Mouse (Mus musculus) kidney, embryonic 14.5 days (tissue): ENCODE results near the gene Ofcc1. TPM values are rescaled to one million over a fixed set of nuclear protein-coding genes. Genes with fewer than 3 reads are reported as not detected.

Source experiments
- ATAC-seq: fragments of 200-750 bp; cut with Nextera tagmentation; 2 replicates; pipeline ENCODE4 v1.8.0; 2017; ENCODE audit warnings: moderate number of reproducible peaks, mild to moderate bottlenecking, moderate TSS enrichment, moderate library complexity; ENCODE audit not compliant: low FRiP score, low TSS enrichment
- H3K27ac ChIP-seq: fragments of 300-500 bp; sonication (generic); 2 replicates; pipeline ENCODE4 v1.5.1; 2014; ENCODE audit warnings: low read depth, mild to moderate bottlenecking, low read length, moderate library complexity, mixed read lengths
- H3K27me3 ChIP-seq: fragments of 300-500 bp; sonication (generic); 2 replicates; pipeline ENCODE4 v1.6.1; 2014; ENCODE audit warnings: mild to moderate bottlenecking, low read length; ENCODE audit not compliant: control insufficient read depth, insufficient read depth
- H3K36me3 ChIP-seq: fragments of 300-500 bp; sonication (generic); 2 replicates; pipeline ENCODE4 v1.6.1; 2014; ENCODE audit warnings: low read length, mixed read lengths; ENCODE audit not compliant: control insufficient read depth, insufficient read depth
- H3K4me1 ChIP-seq: fragments of 300-500 bp; sonication (generic); 2 replicates; pipeline ENCODE4 v1.6.1; 2014; ENCODE audit warnings: low read length, mixed read lengths; ENCODE audit not compliant: control insufficient read depth, insufficient read depth
- H3K4me2 ChIP-seq: fragments of 300-500 bp; sonication (generic); replicated peaks from 2 replicates; pipeline ENCODE4 v1.6.1; 2014; ENCODE audit warnings: low read depth, mild to moderate bottlenecking, low read length
- H3K4me3 ChIP-seq: fragments of 300-500 bp; sonication (generic); 2 replicates; pipeline ENCODE4 v1.5.1; 2014; ENCODE audit warnings: mild to moderate bottlenecking, low read length
- H3K9ac ChIP-seq: fragments of 300-500 bp; sonication (generic); 2 replicates; pipeline ENCODE4 v1.6.1; 2014; ENCODE audit warnings: low read depth, mild to moderate bottlenecking, low read length, moderate library complexity
- H3K9me3 ChIP-seq: fragments of 300-500 bp; sonication (generic); 2 replicates; pipeline ENCODE4 v1.6.1; 2016; ENCODE audit warnings: low read length; ENCODE audit not compliant: control insufficient read depth
- WGBS: fragments of 180-500 bp; shearing (Covaris S2); extraction: QIAGEN DNeasy Blood & Tissue Kit; methylation state at CpG from one replicate; pipeline ENCODE4 v1.1.7; 2014; 5-methylcytosine and 5-hydroxymethylcytosine counted together
- polyA plus RNA-seq: library from polyadenylated mRNA; unstranded; fragments of >200 nt; fragmentation: Nextera tagmentation; extraction: Ambion mirVana; gene quantifications from 2 replicates; pipeline ENCODE4 v1.2.1, GENCODE M21; 2014

Ofcc1 gene
- polyA plus RNA-seq, 1 experiment from 2014 or later: not detected

GRCm38 (mm10) chr13:40171775-40172174, 189.5 kb downstream of the Ofcc1 start:
- Histone ChIP-seq H3K27me3 (no peaks in the 10 kb centered on the region), H3K36me3 (no peaks in the 10 kb centered on the region), H3K4me3 (no peak overlapping the region), H3K4me1 (no peaks in the 10 kb centered on the region), H3K9me3 (no peaks in the 10 kb centered on the region), H3K9ac (no peak overlapping the region), H3K27ac (no peak overlapping the region), H3K4me2 (no peak overlapping the region)
- WGBS: 64% methylated on average over 4 of the region's 4 CpGs
- ATAC-seq: no peak

- no peaks in the 10 kb centered on the region for H3K27me3 ChIP-seq
- no peak for ATAC-seq
- no peak overlapping the region for H3K4me2 ChIP-seq
- H3K4me3 ChIP-seq: no peak overlapping the region
- H3K9me3 ChIP-seq: no peaks in the 10 kb centered on the region
- H3K36me3 ChIP-seq: no peaks in the 10 kb centered on the region
- WGBS: 44% methylated on average over 7 of the region's 7 CpGs
- H3K27ac ChIP-seq: no peak overlapping the region
- H3K4me1 ChIP-seq: no peaks in the 10 kb centered on the region
- H3K9ac ChIP-seq: no peak overlapping the region
These were observed 193.4 kb downstream of the Ofcc1 start for GRCm38 (mm10) chr13:40167871-40168270.

- WGBS: 56% methylated on average over 3 of the region's 3 CpGs
- Histone ChIP-seq H3K4me1 (no peaks in the 10 kb centered on the region), H3K9me3 (no peaks in the 10 kb centered on the region), H3K9ac (no peak overlapping the region), H3K36me3 (no peaks in the 10 kb centered on the region), H3K27me3 (no peaks in the 10 kb centered on the region), H3K4me2 (no peak overlapping the region), H3K4me3 (no peak overlapping the region), H3K27ac (no peak overlapping the region)
- no peak for ATAC-seq
These were observed 205.8 kb downstream of the Ofcc1 start for GRCm38 (mm10) chr13:40155466-40155865.

- Histone ChIP-seq H3K9ac (no peak overlapping the region), H3K4me2 (no peak overlapping the region), H3K27ac (no peak overlapping the region), H3K4me3 (no peak overlapping the region), H3K36me3 (no peaks in the 10 kb centered on the region), H3K4me1 (no peaks in the 10 kb centered on the region), H3K27me3 (no peaks in the 10 kb centered on the region), H3K9me3 (no peaks in the 10 kb centered on the region)
- ATAC-seq: no peak
- 79% methylated on average over 4 of the region's 4 CpGs for WGBS
These were observed 221.3 kb downstream of the Ofcc1 start for GRCm38 (mm10) chr13:40139906-40140305.

- peak; percentile 57; the same call in 1 of the 2 replicates for ATAC-seq
- H3K4me2 ChIP-seq: no peak overlapping the region
- no peaks in the 10 kb centered on the region for H3K9me3 ChIP-seq
- no peaks in the 10 kb centered on the region for H3K27me3 ChIP-seq
- WGBS: 19% methylated on average over 3 of the region's 3 CpGs
- H3K4me3 ChIP-seq: no peak overlapping the region
- no peak overlapping the region for H3K9ac ChIP-seq
- H3K36me3 ChIP-seq: no peaks in the 10 kb centered on the region
- no peaks in the 10 kb centered on the region for H3K4me1 ChIP-seq
- no peak overlapping the region for H3K27ac ChIP-seq
These were observed 225.2 kb downstream of the Ofcc1 start for GRCm38 (mm10) chr13:40136096-40136495.

- Histone ChIP-seq H3K36me3 (no peaks in the 10 kb centered on the region), H3K27ac (no peak overlapping the region), H3K9me3 (no peaks in the 10 kb centered on the region), H3K27me3 (no peaks in the 10 kb centered on the region), H3K9ac (no peak overlapping the region), H3K4me3 (no peak overlapping the region), H3K4me2 (no peak overlapping the region), H3K4me1 (no peaks in the 10 kb centered on the region)
- no peak for ATAC-seq
- WGBS: 44% methylated on average over 12 of the region's 12 CpGs
These were observed 225.6 kb downstream of the Ofcc1 start for GRCm38 (mm10) chr13:40135670-40136069.

GRCm38 (mm10) chr13:40123868-40124267, 237.4 kb downstream of the Ofcc1 start:
- H3K4me1 ChIP-seq: no peaks in the 10 kb centered on the region
- H3K36me3 ChIP-seq: no peaks in the 10 kb centered on the region
- no peak overlapping the region for H3K27ac ChIP-seq
- no peaks in the 10 kb centered on the region for H3K9me3 ChIP-seq
- WGBS: 84% methylated on average over 2 of the region's 2 CpGs
- H3K4me2 ChIP-seq: no peak overlapping the region
- H3K4me3 ChIP-seq: no peak overlapping the region
- no peaks in the 10 kb centered on the region for H3K27me3 ChIP-seq
- no peak for ATAC-seq
- H3K9ac ChIP-seq: no peak overlapping the region

GRCm38 (mm10) chr13:40112336-40112735, 248.9 kb downstream of the Ofcc1 start:
- H3K9ac ChIP-seq: no peak overlapping the region
- H3K27me3 ChIP-seq: no peaks in the 10 kb centered on the region
- H3K4me2 ChIP-seq: no peak overlapping the region
- H3K27ac ChIP-seq: no peak overlapping the region
- no peaks in the 10 kb centered on the region for H3K36me3 ChIP-seq
- ATAC-seq: no peak
- H3K9me3 ChIP-seq: no peaks in the 10 kb centered on the region
- 55% methylated on average over 2 of the region's 2 CpGs for WGBS
- H3K4me1 ChIP-seq: no peaks in the 10 kb centered on the region
- H3K4me3 ChIP-seq: no peak overlapping the region

- Histone ChIP-seq H3K9ac (no peak overlapping the region), H3K27ac (no peak overlapping the region), H3K4me1 (no peaks in the 10 kb centered on the region), H3K9me3 (no peaks in the 10 kb centered on the region), H3K4me3 (no peak overlapping the region), H3K36me3 (no peaks in the 10 kb centered on the region), H3K4me2 (no peak overlapping the region), H3K27me3 (no peaks in the 10 kb centered on the region)
- ATAC-seq: no peak
- WGBS: 87% methylated on average over 4 of the region's 4 CpGs
These were observed 285.0 kb downstream of the Ofcc1 start for GRCm38 (mm10) chr13:40076236-40076635.
